Mouse (Mus musculus): ENCODE data around the gene Kynu.

Kynu gene

GRCm38 (mm10) chr2:43646962-43647361 is 91.8 kb downstream of the Kynu start:
- DNase-seq (ENCODE audit: low read depth, low spot score), result no peak

- no peak for DNase-seq (ENCODE audit: low read depth, low spot score)
Measured at GRCm38 (mm10) chr2:43669588-43669987, 114.5 kb downstream of the Kynu start.

- DNase-seq (ENCODE audit: low read depth, low spot score), result peak; percentile 86
Measured at GRCm38 (mm10) chr2:43673619-43674018, 118.5 kb downstream of the Kynu start.

- no peak for DNase-seq (ENCODE audit: low read depth, low spot score)
Measured at GRCm38 (mm10) chr2:43674098-43674497, 119.0 kb downstream of the Kynu start.

GRCm38 (mm10) chr2:43675277-43675676 is 120.1 kb downstream of the Kynu start:
- no peak for DNase-seq (ENCODE audit: low read depth, low spot score)

GRCm38 (mm10) chr2:43690402-43690801 is 135.3 kb downstream of the Kynu start:
- DNase-seq (ENCODE audit: low read depth, low spot score), result no peak

- no peak for DNase-seq (ENCODE audit: low read depth, low spot score)
Measured at GRCm38 (mm10) chr2:43691290-43691689, 136.2 kb downstream of the Kynu start.

- DNase-seq (ENCODE audit: low read depth, low spot score), result no peak
Measured at GRCm38 (mm10) chr2:43695635-43696034, 140.5 kb downstream of the Kynu start.

- no peak for DNase-seq (ENCODE audit: low read depth, low spot score)
Measured at GRCm38 (mm10) chr2:43712611-43713138, 157.5 kb downstream of the Kynu start.

- DNase-seq (ENCODE audit: low read depth, low spot score), result peak; percentile 89
Measured at GRCm38 (mm10) chr2:43722446-43723103, 167.4 kb downstream of the Kynu start.

GRCm38 (mm10) chr2:43723104-43723541 is 168.0 kb downstream of the Kynu start:
- peak; percentile 2 for DNase-seq (ENCODE audit: low read depth, low spot score)

- no peak for DNase-seq (ENCODE audit: low read depth, low spot score)
Measured at GRCm38 (mm10) chr2:43727181-43727580, 172.1 kb downstream of the Kynu start.

GRCm38 (mm10) chr2:43727693-43728092 is 172.6 kb downstream of the Kynu start:
- no peak for DNase-seq (ENCODE audit: low read depth, low spot score)

GRCm38 (mm10) chr2:43728831-43729230 is 173.7 kb downstream of the Kynu start:
- no peak for DNase-seq (ENCODE audit: low read depth, low spot score)
